Mouse (Mus musculus) large intestine, adult 2 months (tissue): ENCODE data around the gene Canx. TPM values are rescaled to one million over a fixed set of nuclear protein-coding genes. Genes with fewer than 3 reads are reported as not detected.
A peak's percentile ranks its signal among the peaks of the same experiment; 100 is the strongest.

Source experiments
- DNase-seq: peaks from one replicate; pipeline ENCODE4 v3.0.0-alpha.2; 2012; ENCODE audit warnings: low read depth, low spot score
- WGBS: fragments of 180-500 bp; shearing (Covaris S2); methylation state at CpG from one replicate; pipeline ENCODE4 v1.1.7; 2018; 5-methylcytosine and 5-hydroxymethylcytosine counted together
- polyA plus RNA-seq: library from polyadenylated mRNA; depleted of rRNA; stranded (reverse); fragments of >200 nt; gene quantifications from 2 replicates; pipeline ENCODE4 v1.2.3, GENCODE M21; 2012

The Canx gene
- polyA plus RNA-seq, 1 experiment = 112 TPM

DNA sequence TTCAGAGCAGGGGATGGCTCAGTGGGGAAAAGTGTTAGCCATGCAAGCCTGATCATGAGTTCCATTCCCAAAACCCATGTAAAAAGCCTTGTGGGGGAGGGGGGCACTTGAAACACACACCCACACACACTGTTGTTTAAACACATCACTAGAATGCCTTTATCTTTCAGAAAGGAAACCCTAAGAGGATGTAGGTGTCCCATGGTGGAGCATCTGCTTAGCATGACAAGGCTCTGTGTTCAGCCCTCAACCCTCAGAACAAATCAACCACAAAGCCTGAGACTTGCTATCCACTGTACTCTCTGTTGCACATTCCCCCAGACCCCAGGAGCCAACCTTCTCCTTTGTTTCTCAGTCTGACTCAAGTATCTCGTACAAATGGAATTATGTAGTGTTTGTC lies 45.4 kb downstream of the Canx start:
- no peak for DNase-seq
- 86% methylated on average over 1 of the region's 1 CpGs for WGBS

GRCm38 (mm10) chr11:50279005-50279404 lies 46.5 kb downstream of the Canx start:
- no peak for DNase-seq
- WGBS = 50% methylated on average over 4 of the region's 4 CpGs

DNA sequence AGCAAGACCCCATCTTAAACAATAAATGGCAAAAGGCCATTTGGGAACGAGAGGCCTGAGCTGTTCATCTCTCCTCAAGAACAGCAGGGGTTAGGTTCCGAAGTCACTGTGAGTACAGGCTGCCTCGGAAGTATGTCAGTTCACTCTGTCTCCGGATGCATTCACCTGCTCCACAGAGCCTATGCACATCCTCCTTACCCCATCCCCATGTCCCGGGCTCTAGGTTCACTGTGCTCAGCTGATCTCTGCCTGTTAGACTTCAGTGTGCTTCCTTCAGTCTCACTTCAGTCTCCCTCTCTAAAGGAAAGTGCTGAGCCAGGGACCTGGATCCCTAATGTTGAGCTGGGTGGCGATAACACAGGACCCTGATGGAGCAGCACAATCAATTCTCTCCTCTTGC lies 47.8 kb downstream of the Canx start:
- 91% methylated on average over 6 of the region's 6 CpGs for WGBS
- DNase-seq = no peak

GRCm38 (mm10) chr11:50277025-50277424 lies 48.4 kb downstream of the Canx start:
- no peak for DNase-seq

DNA sequence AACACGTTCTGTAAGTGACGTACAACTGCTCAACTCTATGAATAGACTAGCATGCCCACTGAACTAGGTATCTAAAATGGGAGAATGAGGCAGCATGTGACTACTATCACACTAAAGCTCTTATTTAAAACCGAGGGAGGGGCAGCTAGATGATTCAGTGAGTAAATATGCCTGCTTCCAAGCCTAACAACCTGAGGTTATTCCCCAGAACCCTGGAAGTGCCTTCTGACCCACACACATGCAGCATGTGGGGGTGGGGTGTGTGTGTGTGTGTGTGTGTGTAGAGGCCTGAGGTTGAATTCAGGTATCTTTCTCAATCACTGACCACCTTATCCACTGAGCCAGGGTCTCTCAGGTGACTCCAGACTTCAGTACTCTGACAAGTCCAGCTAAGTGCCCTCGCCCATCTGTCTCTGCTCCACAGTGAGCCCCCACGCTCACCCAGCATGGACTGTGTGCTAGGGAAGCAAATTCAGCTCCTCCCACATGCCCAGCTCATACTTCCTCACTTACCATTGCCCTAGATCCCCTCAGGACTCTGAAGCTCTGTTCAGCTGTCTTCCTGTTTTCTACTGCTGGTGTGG lies 49.8 kb downstream of the Canx start:
- WGBS = 44% methylated on average over 5 of the region's 5 CpGs
- no peak for DNase-seq

GRCm38 (mm10) chr11:50275077-50275476 lies 50.4 kb downstream of the Canx start:
- DNase-seq = no peak
- WGBS = 51% methylated on average over 2 of the region's 2 CpGs

DNA sequence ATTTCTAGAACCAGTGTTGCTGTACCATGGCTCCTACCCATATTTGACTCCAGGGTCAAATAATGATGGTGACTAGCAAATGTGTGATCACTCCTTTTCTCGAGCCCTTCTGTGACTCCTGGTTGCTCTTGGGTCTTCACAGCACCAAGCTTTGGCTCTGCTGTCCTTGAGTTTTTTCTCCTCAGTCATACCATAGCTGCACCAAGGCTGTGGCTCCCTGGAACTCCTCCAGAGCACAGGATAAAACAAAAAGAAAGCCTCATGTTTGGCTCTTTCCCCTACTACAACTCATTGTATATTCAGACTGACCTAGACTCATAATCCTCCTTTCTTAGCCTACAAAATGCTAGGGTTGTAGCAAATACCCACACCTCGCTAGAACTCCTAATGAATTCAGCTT lies 52.7 kb downstream of the Canx start:
- no peak for DNase-seq

GRCm38 (mm10) chr11:50269885-50270284 lies 55.6 kb downstream of the Canx start:
- DNase-seq = no peak
- WGBS = 97% methylated on average over 1 of the region's 1 CpGs

More for the DNA sequence above, 52.7 kb downstream of the Canx start:
- WGBS = 86% methylated on average over 2 of the region's 2 CpGs

DNA sequence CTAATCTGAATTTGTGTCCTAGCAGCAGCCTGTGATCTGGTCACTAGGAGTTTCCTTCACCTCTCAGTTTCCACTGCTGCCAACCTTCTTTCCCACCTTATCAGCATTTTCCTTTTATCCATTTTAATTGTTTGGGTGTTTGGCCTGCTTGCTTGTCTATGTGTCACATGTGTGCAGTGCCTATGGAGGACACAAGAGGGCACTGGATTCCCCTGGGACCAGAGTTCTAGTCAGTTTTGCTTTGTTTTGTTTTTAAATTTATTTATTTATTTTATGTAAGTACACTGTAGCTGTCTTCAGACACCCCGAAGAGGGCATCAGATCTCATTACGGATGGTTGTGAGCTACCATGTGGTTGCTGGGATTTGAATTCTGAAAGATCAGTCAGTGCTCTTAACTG lies 56.3 kb downstream of the Canx start:
- WGBS = 77% methylated on average over 2 of the region's 2 CpGs

GRCm38 (mm10) chr11:50266997-50267396 lies 58.5 kb downstream of the Canx start:
- peak; percentile 16 for DNase-seq
- WGBS = 91% methylated on average over 3 of the region's 3 CpGs

More for the DNA sequence above, 56.3 kb downstream of the Canx start:
- no peak for DNase-seq

DNA sequence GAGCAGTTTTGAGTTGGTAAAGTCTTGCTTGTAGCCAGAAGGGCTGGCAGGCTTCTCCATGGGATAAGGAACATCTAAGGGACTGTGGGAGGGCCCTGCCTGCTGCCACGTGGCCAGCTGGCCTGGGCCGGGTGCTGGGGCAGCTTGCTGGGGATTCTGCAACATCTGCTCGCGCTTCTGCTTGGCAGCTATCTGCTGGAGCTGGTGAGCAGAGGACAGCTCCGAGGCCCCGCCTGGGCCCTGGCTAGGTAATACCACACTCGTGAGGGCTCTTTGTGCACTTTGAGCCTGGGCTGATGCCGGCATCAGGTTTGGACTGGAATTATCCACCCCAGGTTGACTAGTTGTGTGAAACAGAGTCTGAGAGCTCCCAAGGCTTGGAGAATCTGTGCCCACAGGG lies 59.5 kb downstream of the Canx start:
- 60% methylated on average over 8 of the region's 8 CpGs for WGBS
- no peak for DNase-seq

GRCm38 (mm10) chr11:50263198-50263597 lies 62.3 kb downstream of the Canx start:
- DNase-seq = no peak
- WGBS = 83% methylated on average over 3 of the region's 3 CpGs

DNA sequence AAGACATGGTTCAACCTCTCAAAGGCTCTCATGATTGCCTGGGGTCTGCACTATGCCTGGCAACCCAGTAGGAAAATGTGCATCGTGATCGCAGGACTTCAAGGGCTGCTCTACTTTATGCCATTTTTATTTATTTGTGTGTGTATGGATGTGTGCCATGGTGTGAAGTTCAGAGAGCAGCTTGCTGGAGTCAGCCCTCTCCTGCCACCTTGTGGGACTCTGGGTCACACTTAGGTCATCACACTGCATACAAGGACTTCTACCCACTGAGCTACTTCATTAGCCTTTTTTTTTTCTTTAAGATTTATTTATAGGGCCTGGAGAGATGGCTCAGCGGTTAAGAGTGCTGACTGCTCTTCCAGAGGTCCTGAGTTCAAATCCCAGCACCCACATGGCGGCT lies 63.5 kb downstream of the Canx start:
- no peak for DNase-seq
- 70% methylated on average over 4 of the region's 4 CpGs for WGBS

GRCm38 (mm10) chr11:50258310-50258709 lies 67.2 kb downstream of the Canx start:
- 70% methylated on average over 7 of the region's 7 CpGs for WGBS
- DNase-seq = no peak

DNA sequence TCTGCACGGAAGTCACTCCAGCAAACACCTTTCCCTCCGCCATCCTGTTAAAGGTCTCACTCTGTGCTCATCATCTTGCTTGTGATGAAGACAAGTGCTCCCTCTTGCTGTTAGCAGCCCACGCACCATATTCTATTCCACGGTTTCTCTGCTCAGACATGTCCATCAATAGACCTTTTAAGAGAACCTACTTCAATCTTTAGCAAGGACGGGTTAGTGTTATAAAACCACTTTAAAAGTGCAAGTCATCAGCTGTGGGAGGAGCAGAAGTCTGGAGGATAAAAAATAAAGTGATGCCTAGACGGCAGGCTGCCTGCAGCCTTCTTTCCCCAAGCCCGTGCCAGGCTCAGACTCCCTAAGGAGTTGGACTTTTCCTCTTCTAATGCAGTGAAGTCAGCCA lies 68.9 kb downstream of the Canx start:
- 71% methylated on average over 7 of the region's 7 CpGs for WGBS
- no peak for DNase-seq

- DNase-seq = no peak
- WGBS = 76% methylated on average over 12 of the region's 12 CpGs
Observed at GRCm38 (mm10) chr11:50254010-50254580, 71.4 kb downstream of the Canx start.

DNA sequence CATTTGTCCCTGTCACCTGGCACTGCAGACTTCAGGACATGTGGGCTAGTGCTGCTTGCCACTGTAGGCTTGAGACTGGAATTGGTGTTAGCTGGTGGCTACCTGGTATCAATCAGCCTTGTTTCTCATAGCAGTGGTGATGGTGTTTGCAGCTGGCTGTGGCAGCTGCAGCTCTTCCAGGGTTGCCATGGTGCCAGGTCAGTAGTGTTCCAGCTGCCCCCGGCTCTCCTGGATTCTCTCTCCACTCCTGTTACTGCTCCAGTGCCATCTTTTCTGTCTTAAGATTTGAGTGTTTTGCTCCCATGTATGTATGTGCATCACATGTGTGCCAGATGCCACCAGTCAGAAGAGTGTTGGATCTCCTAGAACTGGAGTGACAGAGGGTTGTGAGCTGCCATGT lies 72.1 kb downstream of the Canx start:
- DNase-seq = no peak
- 24% methylated on average over 1 of the region's 1 CpGs for WGBS

DNA sequence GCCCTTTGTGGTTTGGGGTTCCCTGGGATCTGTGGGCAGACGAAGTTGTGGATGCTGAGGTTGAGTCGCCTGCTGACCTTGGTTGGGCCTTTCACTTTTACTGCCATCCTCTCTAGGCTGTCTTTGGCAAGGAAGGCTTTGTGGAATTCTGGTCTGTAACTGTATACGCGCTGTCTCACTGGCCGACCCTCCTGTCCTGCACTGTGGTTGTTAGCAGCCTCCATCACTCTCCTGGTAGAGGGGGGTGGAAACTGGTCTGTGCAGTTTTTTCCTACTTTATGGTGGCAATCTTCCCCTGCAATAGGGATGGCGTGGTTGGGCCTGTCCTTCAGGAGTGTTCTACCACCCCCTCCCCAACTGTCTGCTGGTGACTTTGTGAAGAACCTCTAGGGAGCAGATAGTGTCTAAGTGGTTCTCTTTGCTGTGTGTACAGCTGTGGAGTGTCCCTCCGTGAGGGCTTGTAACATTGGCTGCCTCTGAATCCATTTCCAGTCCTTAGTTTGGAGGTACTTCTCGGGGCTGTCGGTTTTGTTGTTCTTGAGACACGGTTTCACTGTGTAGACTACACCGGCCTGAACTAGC lies 72.7 kb downstream of the Canx start:
- no peak for DNase-seq
- 53% methylated on average over 11 of the region's 11 CpGs for WGBS

GRCm38 (mm10) chr11:50252166-50252565 lies 73.3 kb downstream of the Canx start:
- WGBS = 68% methylated on average over 3 of the region's 3 CpGs
- DNase-seq = no peak

- 66% methylated on average over 7 of the region's 7 CpGs for WGBS
Observed at GRCm38 (mm10) chr11:50248473-50249171, 76.9 kb downstream of the Canx start.

GRCm38 (mm10) chr11:50245269-50245668 lies 80.2 kb downstream of the Canx start:
- no peak for DNase-seq
- 74% methylated on average over 5 of the region's 5 CpGs for WGBS

More at GRCm38 (mm10) chr11:50248473-50249171, 76.9 kb downstream of the Canx start:
- DNase-seq = no peak
